ENCODE assay signal across 13 mouse cellular contexts in the genomic region with DNA sequence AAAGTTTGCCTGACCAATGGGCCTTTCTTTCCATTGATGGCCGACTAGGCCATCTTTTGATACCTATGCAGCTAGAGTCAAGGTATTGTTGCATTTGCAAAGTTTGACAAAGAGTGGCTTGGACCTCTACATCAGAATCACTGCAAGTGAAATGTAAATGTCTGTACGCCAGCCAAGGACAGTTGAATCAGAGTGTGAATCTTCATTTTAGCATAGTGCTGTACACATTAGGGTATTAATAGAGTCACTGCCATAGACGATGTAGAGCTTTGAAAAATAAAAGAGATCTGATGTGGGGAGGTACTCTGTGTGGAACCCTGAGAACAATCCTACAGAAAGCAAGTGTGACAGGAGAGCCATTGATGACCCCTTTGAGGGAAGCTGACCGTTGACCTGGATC.
"Had no signal": no experiment of that assay in that cellular context is flagged by ENCODE, and none has a peak within 500 bp of the region (broad histone marks: within the 10 kb centered on the region; RNA-seq: fewer than 3 reads in every experiment).

No protein-coding gene starts in this region.

- DNase-seq: kidney, adult 11 months; kidney, adult 8-10 months; kidney, postnatal 10 days; kidney, postnatal 36 days; liver, embryonic 13.5 days; lung, adult 2 months; lung, postnatal 14 days; lung, postnatal 4 days; thymus, adult 18-20 months; thymus, postnatal 14 days; thymus, postnatal 4 days had no signal

- H3K4me2 ChIP-seq: kidney, embryonic 15.5 days; liver, embryonic 13.5 days; midbrain, embryonic 11.5 days had no signal

- H3K9ac ChIP-seq: kidney, embryonic 15.5 days; liver, embryonic 13.5 days had no signal

- H3K4me1 ChIP-seq: kidney, embryonic 15.5 days; liver, embryonic 13.5 days had no signal

- H3K27me3 ChIP-seq: kidney, embryonic 15.5 days; liver, embryonic 13.5 days had no signal

- H3K9me3 ChIP-seq: kidney, embryonic 15.5 days; liver, embryonic 13.5 days had no signal

- H3K4me3 ChIP-seq: kidney, embryonic 15.5 days; liver, embryonic 13.5 days had no signal

- H3K36me3 ChIP-seq: kidney, embryonic 15.5 days; liver, embryonic 13.5 days had no signal

- H3K27ac ChIP-seq: kidney, embryonic 15.5 days; liver, embryonic 13.5 days had no signal
